Mouse (Mus musculus): ENCODE measurements around the gene Diras1. TPM values are rescaled to one million over a fixed set of nuclear protein-coding genes. Genes with fewer than 3 reads are reported as not detected.
A peak's percentile ranks its signal among the peaks of the same experiment; 100 is the strongest.
"Not testable (repeated sequence)": the region's sequence is repeated elsewhere in the genome, so short reads cannot be mapped to it uniquely, and the experiment has no call there.

Diras1 gene
- polyA plus RNA-seq (2012; ENCODE audit: insufficient read depth, low replicate concordance), result 0.06 TPM in 1 of 2 replicates, not detected in the other

- Histone ChIP-seq H3K36me3 (replicated peaks; ENCODE audit: low read length) (peaks cover 8% of the 10 kb centered on the region), H3K9me3 (peaks cover 7% of the 10 kb centered on the region), H3K27me3 (replicated peaks) (peaks cover 59% of the 10 kb centered on the region), H3K4me3 (replicated peaks) (peak within 1 kb of the TSS; percentile 59), H3K4me1 (peaks cover 36% of the 10 kb centered on the region)
- TF ChIP-seq FLI1 (IDR thresholded peaks at IDR 0.05; ENCODE audit: low read length) (no peak), GATA1 (IDR thresholded peaks at IDR 0.05; ENCODE audit: borderline replicate concordance, low read length) (no peak)
These were observed at the start of gene Diras1 for GRCm38 (mm10) chr10:81025639-81026275. TSS of gene Diras1 (minus strand) at chr10:81025662.

DNA sequence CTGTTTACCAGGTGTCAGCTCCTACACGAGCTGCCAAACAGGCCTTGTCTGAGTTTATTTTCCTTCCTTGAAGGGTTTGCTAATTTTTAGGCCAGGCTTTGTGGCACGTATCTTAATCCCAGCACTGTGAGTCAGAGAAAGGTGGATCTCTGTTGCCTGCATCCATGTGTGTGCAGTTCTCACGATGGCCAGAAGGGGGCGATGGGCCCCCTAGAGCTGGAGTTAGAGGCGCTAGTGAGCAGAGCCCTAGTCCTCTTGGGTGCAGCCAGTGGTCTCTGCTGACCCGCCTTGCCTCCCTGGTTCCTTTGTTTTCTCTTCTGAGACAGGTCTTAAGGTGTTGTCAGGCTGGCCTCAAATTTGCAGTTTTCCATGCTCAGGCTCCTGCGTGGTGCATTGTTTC lies 48.0 kb upstream of the Diras1 start:
- Histone ChIP-seq H3K27me3 (replicated peaks) (no peaks in the 10 kb centered on the region), H3K4me1 (peaks cover 64% of the 10 kb centered on the region)
- TF ChIP-seq GATA1 (IDR thresholded peaks at IDR 0.05; ENCODE audit: borderline replicate concordance, low read length) (no peak), FLI1 (IDR thresholded peaks at IDR 0.05; ENCODE audit: low read length) (no peak)

GRCm38 (mm10) chr10:81072290-81072689 lies 46.8 kb upstream of the Diras1 start:
- H3K4me1 ChIP-seq, result peaks cover 69% of the 10 kb centered on the region
- TF ChIP-seq FLI1 (IDR thresholded peaks at IDR 0.05; ENCODE audit: low read length) (no peak), GATA1 (IDR thresholded peaks at IDR 0.05; ENCODE audit: borderline replicate concordance, low read length) (no peak)
- H3K9me3 ChIP-seq, result no peaks in the 10 kb centered on the region
- no peaks in the 10 kb centered on the region for H3K27me3 ChIP-seq (replicated peaks)
- peaks cover 57% of the 10 kb centered on the region for H3K36me3 ChIP-seq (replicated peaks; ENCODE audit: low read length)
- peak overlapping the region; percentile 24 for H3K4me3 ChIP-seq (replicated peaks)

More for the DNA sequence above, 48.0 kb upstream of the Diras1 start:
- Histone ChIP-seq H3K36me3 (replicated peaks; ENCODE audit: low read length) (peaks cover 69% of the 10 kb centered on the region), H3K4me3 (replicated peaks) (no peak overlapping the region), H3K9me3 (no peaks in the 10 kb centered on the region)

DNA sequence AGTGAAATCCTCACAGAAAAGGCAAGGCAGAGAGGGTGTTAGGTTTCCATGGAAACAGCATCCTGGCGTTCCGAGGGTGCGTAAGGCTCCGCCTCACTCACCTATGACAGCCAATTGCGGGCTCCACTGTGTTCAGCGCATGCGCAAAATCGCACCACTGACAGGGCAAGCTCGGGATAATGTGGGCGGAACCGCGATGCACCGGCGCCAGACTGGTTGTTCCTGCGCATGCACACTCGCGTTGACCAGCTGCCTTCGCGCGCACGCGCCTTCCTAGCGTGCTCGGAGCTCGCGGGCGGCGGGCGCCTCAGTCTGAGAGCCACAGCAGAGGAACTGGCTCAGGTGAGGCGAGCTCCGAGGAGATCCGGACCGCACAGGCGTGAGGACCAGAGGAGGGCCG lies 44.4 kb upstream of the Diras1 start, which contains the start of gene Thop1:
Gene Thop1, plus strand, starts transcription at position 200 of the 400 bp plus-strand sequence.
- Histone ChIP-seq H3K36me3 (replicated peaks; ENCODE audit: low read length) (peaks cover 33% of the 10 kb centered on the region), H3K4me3 (replicated peaks) (peak within 1 kb of the TSS; percentile 95), H3K9me3 (no peaks in the 10 kb centered on the region), H3K4me1 (peaks cover 59% of the 10 kb centered on the region), H3K27me3 (replicated peaks) (no peaks in the 10 kb centered on the region)
- no peak for TF ChIP-seq GATA1 (IDR thresholded peaks at IDR 0.05; ENCODE audit: borderline replicate concordance, low read length)
- no peak for TF ChIP-seq FLI1 (IDR thresholded peaks at IDR 0.05; ENCODE audit: low read length)

DNA sequence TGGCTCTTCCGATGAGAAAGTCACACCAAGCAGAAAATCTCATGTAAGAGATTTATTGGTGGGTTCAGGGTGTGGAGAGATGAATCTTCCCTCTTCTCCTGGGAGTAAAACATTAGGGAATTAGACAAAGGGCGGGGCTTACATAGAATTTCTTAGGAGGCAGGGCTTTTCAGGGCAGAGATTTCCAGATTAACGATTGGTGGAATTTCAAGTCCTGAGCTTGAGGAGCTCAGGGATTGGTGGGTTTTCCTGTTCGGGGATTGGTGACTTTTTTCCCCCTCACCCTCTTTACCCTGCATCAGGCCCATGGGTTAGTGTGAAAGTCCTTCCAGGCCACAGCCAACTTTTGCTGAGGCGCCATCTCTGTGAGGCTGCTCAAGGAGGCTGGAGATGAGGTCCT lies 43.2 kb upstream of the Diras1 start:
- Histone ChIP-seq H3K36me3 (replicated peaks; ENCODE audit: low read length) (peaks cover 21% of the 10 kb centered on the region), H3K27me3 (replicated peaks) (no peaks in the 10 kb centered on the region), H3K4me1 (peaks cover 53% of the 10 kb centered on the region), H3K9me3 (no peaks in the 10 kb centered on the region), H3K4me3 (replicated peaks) (no peak overlapping the region)
- TF ChIP-seq GATA1 (IDR thresholded peaks at IDR 0.05; ENCODE audit: borderline replicate concordance, low read length) (no peak), FLI1 (IDR thresholded peaks at IDR 0.05; ENCODE audit: low read length) (no peak)

DNA sequence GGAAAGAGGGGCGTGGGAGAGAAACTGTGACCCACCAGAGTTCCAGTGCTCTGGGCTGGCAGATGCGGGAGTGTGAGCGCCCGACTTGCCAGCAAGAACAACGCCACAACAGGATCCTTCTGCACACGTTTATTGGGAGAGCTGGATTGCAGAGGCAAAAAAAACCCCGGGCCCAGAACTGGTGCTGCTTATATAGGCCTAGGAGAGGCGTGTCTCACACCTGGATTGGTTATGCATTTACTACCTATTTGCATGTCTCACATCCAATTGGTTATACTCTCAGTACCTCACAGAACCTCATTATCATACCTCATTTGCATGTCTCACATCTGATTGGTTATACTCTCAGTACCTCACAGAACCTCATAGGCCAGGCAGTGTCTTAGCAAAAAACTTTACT lies 39.1 kb upstream of the Diras1 start:
- H3K4me1 ChIP-seq, result peaks cover 25% of the 10 kb centered on the region
- H3K27me3 ChIP-seq (replicated peaks); H3K9me3 ChIP-seq; H3K4me3 ChIP-seq (replicated peaks); H3K36me3 ChIP-seq (replicated peaks; ENCODE audit: low read length): not testable (repeated sequence)

GRCm38 (mm10) chr10:81062710-81063109 lies 37.2 kb upstream of the Diras1 start:
- TF ChIP-seq FLI1 (IDR thresholded peaks at IDR 0.05; ENCODE audit: low read length) (no peak), GATA1 (IDR thresholded peaks at IDR 0.05; ENCODE audit: borderline replicate concordance, low read length) (no peak)
- Histone ChIP-seq H3K36me3 (replicated peaks; ENCODE audit: low read length) (peaks cover 8% of the 10 kb centered on the region), H3K9me3 (no peaks in the 10 kb centered on the region), H3K4me1 (peaks cover 27% of the 10 kb centered on the region), H3K4me3 (replicated peaks) (no peak overlapping the region), H3K27me3 (replicated peaks) (no peaks in the 10 kb centered on the region)

- Histone ChIP-seq H3K36me3 (replicated peaks; ENCODE audit: low read length) (peaks cover 34% of the 10 kb centered on the region), H3K4me3 (replicated peaks) (peak within 1 kb of the TSS; percentile 91), H3K9me3 (no peaks in the 10 kb centered on the region), H3K4me1 (peaks cover 55% of the 10 kb centered on the region), H3K27me3 (replicated peaks) (no peaks in the 10 kb centered on the region)
- no peak for TF ChIP-seq GATA1 (IDR thresholded peaks at IDR 0.05; ENCODE audit: borderline replicate concordance, low read length)
- TF ChIP-seq FLI1 (IDR thresholded peaks at IDR 0.05; ENCODE audit: low read length), result peak; percentile 21; the same call in 1 of the 2 replicates
These were observed 34.4 kb upstream of the Diras1 start, which contains the start of gene Sgta for GRCm38 (mm10) chr10:81059603-81060543. TSS of gene Sgta (minus strand) at chr10:81060181.

GRCm38 (mm10) chr10:81058896-81059295 lies 33.4 kb upstream of the Diras1 start:
- Histone ChIP-seq H3K27me3 (replicated peaks) (no peaks in the 10 kb centered on the region), H3K4me3 (replicated peaks) (peak overlapping the region; percentile 91), H3K4me1 (peaks cover 65% of the 10 kb centered on the region), H3K36me3 (replicated peaks; ENCODE audit: low read length) (peaks cover 44% of the 10 kb centered on the region), H3K9me3 (no peaks in the 10 kb centered on the region)
- TF ChIP-seq FLI1 (IDR thresholded peaks at IDR 0.05; ENCODE audit: low read length), result no peak
- no peak for TF ChIP-seq GATA1 (IDR thresholded peaks at IDR 0.05; ENCODE audit: borderline replicate concordance, low read length)
